Mouse (Mus musculus): Measurements from ENCODE around the gene Prkar1a.

Gene Prkar1a

DNA sequence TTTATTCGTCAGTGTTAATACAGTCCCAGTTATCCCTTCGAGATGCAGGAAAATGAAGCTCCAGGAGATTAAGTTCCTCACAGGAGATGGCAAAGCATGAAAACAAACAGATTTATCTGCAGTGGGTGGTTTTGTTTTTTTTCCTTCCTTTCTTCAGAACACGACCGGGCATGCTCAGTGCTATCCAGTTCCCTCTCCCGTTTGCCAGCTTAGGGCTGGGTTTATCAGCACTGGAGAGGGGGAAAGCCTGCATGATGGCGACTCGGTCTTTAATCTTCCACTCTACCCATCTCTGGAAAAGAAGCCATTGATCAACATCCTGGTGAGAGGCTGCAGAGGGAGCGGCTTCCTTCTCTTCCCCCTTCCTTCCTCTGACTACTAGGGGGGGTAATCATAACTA lies at the start of gene Prkar1a:
Prkar1a (plus strand) TSS at position 200 of the 400 bp plus-strand sequence.
- no peak for DNase-seq (ENCODE audit: low read depth, low spot score)

DNA sequence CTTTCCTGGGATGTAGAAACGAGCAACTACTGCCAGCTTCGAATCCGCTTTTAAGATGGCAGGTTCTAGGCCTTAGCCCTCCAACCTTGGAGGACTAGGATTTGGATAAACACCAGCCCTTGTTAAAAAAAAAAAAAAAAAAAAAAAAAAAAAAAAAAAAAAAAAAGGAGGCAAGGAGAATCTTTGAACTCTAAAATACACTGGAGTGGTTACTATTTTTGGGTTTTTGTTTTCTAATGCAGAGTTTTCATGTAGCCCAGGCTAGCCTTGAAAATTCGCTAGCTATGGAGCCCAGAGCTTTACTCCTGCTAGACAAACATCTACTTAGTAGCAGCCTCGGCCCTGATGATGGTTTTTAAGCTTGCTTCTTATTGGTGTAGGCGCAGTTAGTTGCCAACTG lies 41.6 kb upstream of the Prkar1a start:
- no peak for DNase-seq (ENCODE audit: low read depth, low spot score)

DNA sequence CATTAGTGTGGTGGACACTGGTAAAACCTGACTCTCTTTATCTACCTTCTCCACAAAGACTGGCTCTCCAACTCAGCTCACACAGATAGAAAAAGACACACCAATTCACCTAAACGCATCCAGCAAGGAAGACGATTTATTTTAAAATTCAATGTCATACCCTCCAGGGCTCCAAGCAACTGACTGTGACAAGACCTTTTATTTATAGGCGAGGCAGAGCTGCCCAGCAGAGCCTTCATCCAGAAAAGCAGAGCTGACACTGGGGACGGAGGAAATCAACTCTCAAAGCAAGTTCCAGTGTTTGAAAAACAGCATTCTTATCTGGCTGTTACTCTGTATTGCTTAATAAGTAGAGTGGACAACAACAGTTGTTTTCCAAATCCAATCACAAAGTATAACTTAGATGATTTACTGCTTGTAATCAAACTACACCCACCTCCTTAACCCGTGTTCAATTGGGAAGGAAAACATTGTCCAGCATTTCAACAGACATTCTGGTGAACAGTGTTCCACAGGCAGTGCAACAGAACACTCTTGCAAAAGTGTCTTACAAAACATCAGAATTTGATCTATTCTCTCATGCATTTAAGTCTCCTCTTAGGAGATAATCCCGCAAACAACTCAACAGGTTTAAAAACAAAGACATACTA lies 40.1 kb upstream of the Prkar1a start:
- no peak for DNase-seq (ENCODE audit: low read depth, low spot score)

DNA sequence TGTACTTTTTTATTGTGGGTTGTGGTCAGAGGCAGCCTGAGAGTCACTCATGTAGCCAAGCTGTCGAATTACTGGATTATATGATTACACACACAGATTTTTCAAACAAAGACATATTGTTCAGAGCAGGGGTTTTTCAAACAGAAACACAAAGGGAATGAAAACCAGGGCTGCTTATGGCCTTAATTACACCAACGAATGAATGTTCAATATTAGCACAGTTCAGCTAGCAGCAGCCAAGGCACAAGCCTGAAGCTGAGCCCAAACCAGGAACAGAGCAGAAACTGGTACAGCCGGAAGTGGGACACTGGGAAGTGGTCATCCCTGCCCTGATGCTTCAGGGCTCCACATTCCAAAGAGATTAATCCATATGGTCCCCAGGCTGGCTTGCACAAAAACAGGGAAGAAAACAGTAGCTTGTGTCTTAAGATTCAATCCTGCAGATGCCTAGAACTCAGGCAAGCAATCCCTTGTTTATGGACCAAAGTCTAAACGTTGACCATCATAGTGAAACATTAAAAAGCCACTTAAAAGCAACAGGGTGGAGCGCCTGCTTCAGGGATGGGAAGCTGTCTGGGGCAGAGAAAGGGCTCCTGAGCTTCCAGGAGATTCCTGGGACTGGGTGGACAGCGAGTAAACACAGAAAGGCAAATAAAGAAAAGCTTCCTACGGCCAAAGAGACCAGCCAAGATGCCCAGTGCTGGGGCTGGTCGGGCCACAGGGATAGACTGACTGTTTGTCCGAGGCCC lies 39.0 kb upstream of the Prkar1a start:
- no peak for DNase-seq (ENCODE audit: low read depth, low spot score)

DNA sequence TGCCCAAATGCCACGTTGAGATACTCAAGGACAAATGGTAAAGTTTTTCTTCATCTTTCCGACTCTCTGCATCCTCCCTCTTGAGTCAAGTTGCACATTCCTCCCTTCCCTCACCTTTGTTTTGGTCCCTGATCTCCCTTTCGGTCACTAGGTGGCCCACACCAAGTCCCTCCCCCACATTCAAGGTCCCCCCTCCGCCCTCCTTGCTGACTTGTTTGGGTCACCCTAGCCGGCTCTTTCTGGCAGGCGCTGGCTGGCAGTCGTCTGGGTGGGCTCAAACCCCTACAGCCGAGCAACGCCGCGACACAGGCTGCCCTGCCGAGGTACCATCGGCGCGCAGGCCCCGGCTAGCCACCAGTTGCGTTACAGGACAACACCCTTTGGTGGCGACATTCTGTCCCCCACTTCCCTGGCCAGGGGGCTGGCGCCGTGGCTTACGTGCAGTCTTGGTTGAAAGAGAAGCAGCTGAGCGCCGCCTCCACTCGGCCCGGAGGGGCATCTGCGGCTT lies 38.4 kb upstream of the Prkar1a start:
- DNase-seq (ENCODE audit: low read depth, low spot score), result no peak

DNA sequence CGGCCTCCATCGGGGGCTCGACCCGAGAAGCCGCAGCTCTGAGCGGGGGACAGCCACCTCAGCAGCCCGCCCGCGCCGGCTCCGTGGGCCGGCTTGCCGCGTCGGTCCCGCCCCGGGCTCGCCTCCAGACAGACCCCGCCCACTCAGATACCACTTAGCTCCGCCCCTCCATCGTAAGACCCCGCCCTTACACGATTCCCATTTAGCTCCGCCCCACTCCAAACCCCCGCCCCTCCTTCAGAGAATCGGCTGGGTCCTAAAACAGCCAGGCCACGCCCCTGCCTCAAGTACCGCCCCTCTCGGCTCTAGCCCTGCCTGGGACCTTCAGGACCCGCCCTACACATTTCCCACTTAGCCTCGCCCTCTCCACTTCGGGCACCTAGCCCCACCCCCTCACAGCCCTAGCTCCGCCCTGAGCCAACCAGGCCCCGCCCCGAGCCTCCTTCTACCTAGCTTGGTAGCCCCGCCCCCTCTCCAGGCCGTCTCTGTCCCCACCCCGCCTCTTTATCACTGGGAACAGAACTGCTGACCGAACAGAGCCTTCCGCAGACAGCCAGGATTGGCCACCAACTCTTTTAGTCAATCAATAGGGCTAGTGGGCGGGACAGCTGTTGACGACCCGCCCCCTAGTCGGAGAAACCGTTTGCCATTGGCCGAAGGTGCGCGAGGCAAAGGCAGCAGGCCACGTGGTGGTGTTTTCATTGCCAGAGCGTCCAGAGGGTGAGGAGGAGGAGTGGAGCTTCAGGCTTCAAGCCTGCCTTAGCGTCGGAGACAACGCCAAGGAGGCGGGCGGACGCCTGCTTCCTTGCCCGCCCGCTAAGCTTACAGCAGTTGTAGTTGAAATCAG lies 37.7 kb upstream of the Prkar1a start, which contains the start of gene Wipi1:
Wipi1 (minus strand) TSS at position 665 of the 847 bp plus-strand sequence.
- peak; percentile 100 for DNase-seq (ENCODE audit: low read depth, low spot score)

DNA sequence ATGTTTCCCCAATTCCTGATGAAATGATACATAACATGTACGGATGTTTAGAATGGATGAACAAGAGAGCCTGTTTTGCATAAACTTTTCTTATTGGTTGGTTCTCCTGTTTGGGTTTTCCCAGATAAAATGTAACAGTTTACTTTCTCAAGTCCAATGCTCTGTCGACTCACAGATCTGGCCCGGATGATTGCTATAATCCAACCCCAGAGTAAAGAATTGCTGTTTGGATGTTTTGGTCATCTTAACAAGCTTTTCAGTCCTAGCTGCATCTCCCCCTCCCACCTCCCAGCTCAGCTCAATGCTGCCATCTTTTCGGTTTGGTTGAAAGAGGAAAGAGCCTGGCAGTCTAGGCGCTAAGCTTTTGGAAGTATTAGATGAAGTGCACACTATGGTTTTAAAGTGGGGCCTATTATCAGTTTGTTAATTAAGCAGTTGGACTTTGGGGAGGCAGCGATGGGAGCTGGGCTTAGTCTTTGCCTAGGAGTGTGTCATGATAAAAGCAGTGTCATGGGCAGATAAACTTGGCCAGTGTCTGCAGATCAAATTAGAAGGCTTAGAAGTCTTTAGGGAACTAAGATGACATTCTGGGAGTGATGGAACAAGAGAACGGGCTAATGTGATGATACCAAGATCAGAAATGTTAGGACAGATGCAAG lies 36.2 kb upstream of the Prkar1a start:
- DNase-seq (ENCODE audit: low read depth, low spot score), result no peak

DNA sequence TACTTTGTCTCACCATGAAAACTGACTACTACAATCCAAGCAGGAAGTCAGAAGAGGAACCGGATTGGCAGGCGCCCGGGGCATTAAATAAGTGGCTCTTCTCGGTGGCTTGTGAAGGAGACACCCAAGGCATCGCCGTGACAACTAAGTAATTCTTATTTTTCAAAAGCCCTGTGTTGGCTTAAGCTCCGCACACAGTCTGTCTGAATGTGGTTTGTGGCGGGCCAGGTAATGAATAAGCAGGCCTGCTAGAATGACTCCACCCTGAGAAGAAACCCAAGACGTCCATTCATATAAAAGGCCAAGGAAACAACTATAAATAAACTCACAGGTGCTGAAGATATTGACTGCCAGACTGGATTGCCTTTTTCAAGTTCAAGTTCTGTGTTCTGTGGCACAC lies 33.9 kb upstream of the Prkar1a start:
- no peak for DNase-seq (ENCODE audit: low read depth, low spot score)

DNA sequence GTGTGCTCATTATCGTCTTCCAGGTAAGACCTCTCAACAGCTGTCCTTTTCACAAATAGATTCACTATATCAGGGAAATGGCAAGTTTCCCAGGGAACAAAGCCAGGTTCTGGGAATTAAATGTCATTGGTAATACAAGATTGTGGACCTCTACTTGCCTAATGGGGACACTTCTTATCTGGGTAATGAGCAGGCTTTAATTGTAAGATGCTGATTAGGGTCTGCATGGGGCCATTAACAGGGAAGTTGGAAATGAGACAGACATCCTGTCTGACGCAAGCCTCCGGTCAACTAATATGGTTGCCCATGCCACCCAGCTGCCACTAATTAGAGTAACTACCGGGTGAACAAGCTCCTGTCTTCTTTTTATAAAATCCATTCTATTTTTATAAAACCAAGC lies 32.9 kb upstream of the Prkar1a start:
- no peak for DNase-seq (ENCODE audit: low read depth, low spot score)

DNA sequence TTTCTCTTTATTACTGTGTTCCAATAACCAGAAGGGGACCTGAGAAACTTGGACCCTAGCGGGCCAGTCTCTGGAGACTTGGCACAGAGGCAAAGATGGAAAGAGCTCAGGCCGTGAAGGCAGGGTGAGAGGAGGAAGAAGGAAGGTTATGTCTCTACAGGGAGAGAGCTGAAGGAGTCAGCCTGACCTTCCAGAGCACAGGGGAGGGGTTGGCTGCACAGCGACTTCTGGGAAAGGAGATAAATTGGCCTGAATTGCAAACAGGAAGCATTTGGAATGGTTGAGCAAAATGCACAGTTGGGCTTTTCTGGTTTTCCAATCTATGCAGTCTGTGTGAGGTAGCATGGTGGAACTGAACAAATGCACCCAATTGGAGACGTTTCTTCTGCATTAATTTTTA lies 32.4 kb upstream of the Prkar1a start:
- no peak for DNase-seq (ENCODE audit: low read depth, low spot score)

DNA sequence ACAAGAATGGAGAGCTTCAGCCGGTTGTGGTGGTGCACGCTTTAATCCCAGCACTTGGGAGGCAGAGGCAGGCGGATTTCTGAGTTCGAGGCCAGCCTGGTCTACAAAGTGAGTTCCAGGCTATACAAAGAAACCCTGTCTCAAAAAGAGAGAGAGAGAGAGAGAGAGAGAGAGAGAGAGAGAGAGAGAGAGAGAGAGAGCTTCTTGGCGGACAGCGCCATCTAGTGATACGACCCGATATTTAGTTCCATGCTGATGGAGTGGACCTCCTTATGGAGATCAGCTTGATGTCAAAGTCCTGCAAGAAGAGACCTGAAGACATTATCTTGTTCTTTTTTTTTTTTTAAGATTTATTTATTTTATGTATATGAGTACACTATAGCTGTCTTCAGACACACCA lies 30.1 kb upstream of the Prkar1a start:
- peak; percentile 56 for DNase-seq (ENCODE audit: low read depth, low spot score)

DNA sequence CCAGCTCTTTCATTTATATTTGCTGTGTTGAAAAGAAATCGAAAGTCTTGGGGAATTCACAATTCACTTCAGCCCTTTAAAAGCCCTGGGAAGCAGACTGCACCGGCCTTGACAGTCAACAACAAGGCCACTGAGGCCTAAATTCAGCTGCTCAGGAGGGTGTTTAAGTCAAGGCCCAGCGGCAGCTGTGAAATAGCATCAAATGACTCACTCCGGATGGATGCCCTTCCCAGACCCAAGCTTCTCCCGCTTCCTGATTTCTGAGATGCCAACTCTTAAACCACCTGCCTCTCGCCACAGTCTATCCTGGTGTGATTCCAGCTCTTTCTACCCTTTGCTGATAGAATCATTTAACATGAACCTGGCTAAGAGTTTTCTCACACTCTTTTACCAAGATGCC lies 28.8 kb upstream of the Prkar1a start:
- no peak for DNase-seq (ENCODE audit: low read depth, low spot score)

DNA sequence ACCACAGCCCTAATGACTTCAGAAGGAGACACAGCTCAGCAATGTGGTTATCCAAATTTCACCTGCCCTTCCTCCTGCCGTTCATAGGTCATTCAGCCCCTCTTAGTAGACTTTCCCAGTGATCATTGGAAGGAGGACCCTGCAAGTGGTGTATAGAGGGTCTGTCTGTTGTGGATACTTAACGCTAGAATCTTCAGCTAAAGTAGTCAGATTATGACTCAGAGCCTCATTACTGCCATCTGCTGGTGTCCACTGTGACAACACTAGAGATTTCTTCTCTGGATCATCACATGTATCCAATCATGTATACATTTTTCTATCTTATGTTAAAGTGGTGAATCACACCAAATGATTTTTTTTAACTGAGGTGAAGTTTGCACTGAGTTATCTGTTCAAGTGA lies 28.0 kb upstream of the Prkar1a start:
- DNase-seq (ENCODE audit: low read depth, low spot score), result no peak

DNA sequence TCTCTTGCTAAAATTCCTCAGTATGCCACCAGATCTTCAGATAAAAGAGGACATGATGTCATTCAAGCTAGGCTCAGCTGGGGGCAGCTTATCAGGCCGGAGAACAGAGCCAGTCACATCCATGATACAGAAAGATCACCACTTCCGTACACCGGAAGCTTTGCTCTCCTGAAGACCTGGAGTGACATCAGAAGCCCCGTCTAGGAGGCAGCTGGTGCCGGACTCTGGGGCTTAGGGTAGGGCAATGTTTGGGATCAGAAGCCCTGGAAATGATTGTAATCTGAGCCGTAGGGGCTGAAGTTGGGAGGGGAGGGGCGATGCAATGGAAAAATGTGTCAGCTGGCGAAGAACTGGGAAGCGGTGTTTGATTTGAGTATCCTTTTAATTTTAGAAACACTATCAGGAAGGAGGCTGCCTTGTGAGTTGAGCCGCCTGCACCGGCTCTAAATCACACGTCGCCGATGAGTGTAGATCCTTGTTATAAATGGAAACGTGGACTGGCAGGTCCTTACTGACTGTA lies 26.6 kb upstream of the Prkar1a start:
- no peak for DNase-seq (ENCODE audit: low read depth, low spot score)

DNA sequence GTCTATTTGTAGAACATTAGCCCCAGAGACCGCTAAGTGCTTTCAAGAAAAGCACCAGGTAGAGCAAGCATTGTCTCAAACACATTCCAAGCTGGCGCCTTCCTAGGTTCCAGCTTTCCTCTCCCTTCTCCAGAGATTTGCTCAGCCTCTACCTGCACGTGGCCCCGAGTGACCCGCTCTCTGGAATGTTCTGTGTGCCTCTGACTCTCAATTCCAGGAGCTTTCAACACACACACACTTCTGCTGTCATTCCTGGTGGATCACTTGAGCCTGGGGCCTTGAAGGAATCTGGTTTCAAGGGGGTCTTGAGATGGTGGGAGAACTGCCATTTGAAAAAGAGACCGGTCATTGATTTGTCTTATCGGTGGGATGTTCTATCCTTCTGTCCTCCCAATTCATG lies 26.0 kb upstream of the Prkar1a start:
- no peak for DNase-seq (ENCODE audit: low read depth, low spot score)

DNA sequence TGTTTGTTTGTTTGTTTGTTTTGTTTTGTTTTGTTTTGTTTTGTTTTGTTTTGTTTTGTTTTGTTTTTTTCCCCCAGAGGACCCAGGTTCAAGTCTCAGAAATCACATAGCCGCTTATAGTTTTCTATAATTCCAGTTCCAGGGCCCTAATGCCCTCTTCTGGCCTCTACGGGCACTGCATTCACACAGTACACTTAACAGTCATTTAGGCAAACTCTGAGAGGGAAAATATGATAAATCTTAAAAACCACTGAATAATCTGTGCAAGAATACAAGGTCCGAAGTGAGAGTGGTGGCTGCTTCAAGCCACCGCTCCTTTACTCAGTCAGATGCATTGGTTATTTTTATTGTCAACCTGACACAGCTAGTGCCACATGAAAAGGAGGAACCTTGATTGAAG lies 21.6 kb upstream of the Prkar1a start:
- no peak for DNase-seq (ENCODE audit: low read depth, low spot score)

DNA sequence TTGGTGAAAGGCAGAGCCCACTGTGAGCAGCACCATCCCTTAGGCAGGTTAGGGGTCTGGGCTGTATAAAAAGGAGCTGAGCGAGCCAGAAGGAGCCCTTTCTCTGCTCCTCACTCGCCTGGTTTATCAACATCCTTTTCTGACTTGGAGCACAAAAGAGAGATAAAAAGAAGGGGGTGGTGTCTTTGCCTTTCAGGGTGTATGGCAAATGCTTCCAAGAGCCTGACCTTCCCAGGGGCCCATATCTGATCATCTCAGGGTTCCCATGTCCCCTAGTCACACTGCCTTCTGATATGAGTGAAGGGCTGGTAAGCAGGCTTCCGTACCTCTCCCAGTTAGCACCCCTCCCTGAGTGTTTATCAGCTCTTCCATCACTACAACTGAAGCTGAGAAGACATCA lies 21.1 kb upstream of the Prkar1a start:
- DNase-seq (ENCODE audit: low read depth, low spot score), result no peak

DNA sequence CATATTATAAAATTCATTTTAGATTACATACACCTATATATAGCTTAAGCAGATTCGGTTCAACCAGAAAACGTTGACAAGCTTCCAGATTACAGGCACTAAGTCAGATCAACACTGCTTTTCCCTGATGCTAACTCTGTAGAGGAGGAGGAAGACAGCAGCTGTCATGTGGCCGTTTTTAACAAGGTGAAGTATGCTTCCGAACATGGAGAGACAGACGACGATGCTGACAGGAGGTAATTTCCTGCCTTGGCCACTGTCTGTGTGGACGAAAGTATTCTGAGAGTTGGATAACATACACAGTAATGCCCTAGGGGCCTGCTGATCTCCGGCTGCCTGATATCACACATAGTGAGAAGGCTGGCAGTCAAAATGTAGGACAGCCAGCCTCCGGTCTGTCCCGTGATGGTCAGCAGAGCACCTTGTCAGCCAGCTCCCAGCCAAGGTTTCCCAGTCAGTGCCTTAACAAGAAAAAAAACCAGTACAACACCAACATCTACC lies 20.1 kb upstream of the Prkar1a start:
- no peak for DNase-seq (ENCODE audit: low read depth, low spot score)

DNA sequence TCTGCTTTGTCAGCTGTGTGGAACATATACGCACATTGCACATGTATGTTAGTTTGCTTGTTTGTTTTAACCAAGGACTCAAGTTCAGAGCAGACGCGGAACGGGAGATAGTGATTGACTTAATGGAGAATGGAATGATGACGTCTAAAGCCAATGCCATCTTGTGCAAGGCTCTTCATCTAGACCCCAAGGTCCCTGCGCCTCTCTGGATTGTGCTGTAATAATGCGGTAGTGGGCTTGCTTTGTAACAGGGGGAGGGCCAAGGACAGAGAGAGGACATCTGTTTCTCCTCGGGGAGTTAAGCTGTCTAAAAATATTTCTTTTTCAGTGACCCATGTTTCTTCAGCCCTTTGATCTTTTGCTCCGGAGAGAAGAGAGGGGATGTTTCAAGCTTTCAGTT lies 14.3 kb upstream of the Prkar1a start:
- DNase-seq (ENCODE audit: low read depth, low spot score), result no peak

DNA sequence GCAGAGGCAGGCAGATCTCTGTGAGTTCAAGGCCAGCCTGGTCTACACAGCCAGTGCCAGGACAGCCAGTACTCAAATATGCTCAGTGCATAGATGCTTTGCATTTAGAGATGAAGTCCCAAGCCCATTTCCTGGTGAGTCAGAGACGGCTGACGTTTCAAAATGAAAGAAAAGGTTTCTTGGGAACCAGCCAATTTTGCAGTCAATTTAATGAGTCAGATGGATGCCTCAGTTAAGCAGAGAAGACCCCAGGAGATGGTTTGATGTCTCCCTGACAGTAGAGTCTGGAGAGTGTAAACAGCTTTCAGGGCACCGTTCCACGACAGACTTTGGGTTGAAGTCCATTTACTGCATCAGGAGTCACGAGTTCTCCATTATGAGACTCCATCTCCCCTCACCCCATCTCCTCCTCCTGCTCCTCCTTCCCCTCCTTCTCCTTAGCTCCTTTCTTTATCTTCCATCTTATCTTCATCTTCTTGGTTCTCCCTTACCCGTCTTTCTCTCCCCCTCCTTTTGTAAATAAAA lies 13.3 kb upstream of the Prkar1a start:
- DNase-seq (ENCODE audit: low read depth, low spot score), result no peak

All from skeletal muscle tissue, adult 2 months (tissue).